Mouse (Mus musculus) Muller cell, postnatal 12 days (primary cell): ENCODE data around the gene Olfr1453.
"Not testable (repeated sequence)": the region's sequence is repeated elsewhere in the genome, so short reads cannot be mapped to it uniquely, and the experiment has no call there.

Experiments
- DNase-seq: peaks from one replicate; pipeline ENCODE4 v3.0.0-alpha.2; 2015; ENCODE audit errors: inconsistent ontology term

The Olfr1453 gene

GRCm38 (mm10) chr19:13028227-13028626, at the start of gene Olfr1453:
Gene Olfr1453, minus strand, starts transcription at chr19:13028327.
- DNase-seq, result no peak

DNA sequence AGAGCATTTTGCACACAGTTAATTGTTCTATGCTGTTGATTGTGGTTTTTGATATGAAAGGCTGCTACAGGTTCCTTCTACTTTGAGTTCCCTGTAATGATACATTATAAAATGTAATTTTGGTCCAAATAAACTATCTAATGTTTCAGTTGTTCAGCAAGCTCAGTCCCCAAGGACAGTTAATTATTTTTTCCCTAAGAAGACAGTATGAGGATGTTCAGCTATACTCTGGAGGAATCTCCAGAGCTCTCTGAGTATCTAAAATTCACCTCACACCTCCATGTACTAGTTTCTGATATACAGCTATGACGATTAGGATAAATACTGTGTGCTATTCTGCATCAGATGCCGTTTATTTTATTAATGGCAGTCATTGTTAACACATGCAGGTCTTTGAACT, 32.2 kb upstream of the Olfr1453 start, which contains the start of gene Olfr1454:
TSS of gene Olfr1454 (plus strand) at position 301 of the 400 bp plus-strand sequence.
- no peak for DNase-seq

- no peak for DNase-seq
Measured at GRCm38 (mm10) chr19:12994714-12995113, 33.4 kb downstream of the Olfr1453 start, which contains the start of gene Olfr1451. Gene Olfr1451, plus strand, starts transcription at chr19:12995014.

DNA sequence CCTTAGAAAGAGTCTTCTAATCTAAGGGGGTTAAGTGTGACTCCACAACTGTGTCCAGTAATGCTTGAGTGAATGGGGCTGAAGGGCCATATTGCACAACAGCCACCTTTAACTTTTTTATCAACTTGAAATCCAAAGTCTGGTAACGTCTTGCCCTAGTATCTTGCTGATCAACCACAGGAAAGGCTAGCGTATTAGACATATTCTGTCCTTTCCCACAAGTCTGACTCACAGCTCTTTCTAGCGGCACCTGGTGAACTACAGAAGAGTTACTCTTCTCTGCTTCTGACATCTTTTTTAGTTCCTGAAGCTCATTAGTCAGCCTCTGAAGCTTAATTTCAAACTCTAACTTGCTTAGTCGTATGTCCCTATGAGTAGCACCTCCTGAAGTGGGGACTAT, 35.8 kb downstream of the Olfr1453 start:
- not testable (repeated sequence) for DNase-seq
